In genomic region chr11:44303786-44304185, GRCm38 (mm10) we compare ENCODE assay signal across 21 mouse cellular contexts.
DNase-seq lines count a peak whose midpoint lies in the region; ATAC-seq and TF ChIP-seq lines count a peak whose summit lies in the region.
"Had no signal": no experiment of that assay in that cellular context is flagged by ENCODE, and none has a peak within 500 bp of the region (broad histone marks: within the 10 kb centered on the region; RNA-seq: fewer than 3 reads in every experiment).

No protein-coding gene starts in this region.

- peak; percentile 7 for DNase-seq in embryonic facial prominence, embryonic 14.5 days (ENCODE audit: low spot score)
- DNase-seq in embryonic facial prominence, embryonic 10.5 days (ENCODE audit: low spot score) = no peak
- DNase-seq in 3134 (ENCODE audit: extremely low read depth, insufficient read length, low spot score) (peak; percentile 28), NIH3T3 (ENCODE audit: low read depth) (peak; percentile 68)
- DNase-seq in gastrocnemius, adult 18-20 months (ENCODE audit: low spot score) = no peak
- DNase-seq: adrenal gland, adult 2 months; adrenal gland, postnatal 10 days; adrenal gland, postnatal 25 days; B cell, adult 2 months; cerebellum, adult 11-12 months; cerebellum, adult 2 months; cerebellum, adult 9-10 months; cerebellum, postnatal 10 days; cerebellum, postnatal 25 days; forebrain, postnatal 0 days had no signal

- H3K79me3 ChIP-seq in C2C12 (ENCODE audit: low read depth) = no peaks in the 10 kb centered on the region

- H3K27ac ChIP-seq in embryonic facial prominence, embryonic 14.5 days (replicated peaks; ENCODE audit: low read depth, low read length) = no peak overlapping the region
- H3K27ac ChIP-seq in embryonic facial prominence, embryonic 10.5 days (replicated peaks) = no peak overlapping the region
- H3K27ac ChIP-seq in forebrain, embryonic 13.5 days = no peak overlapping the region
- H3K27ac ChIP-seq: embryonic facial prominence, embryonic 13.5 days; forebrain, embryonic 12.5 days; forebrain, embryonic 15.5 days had no signal

- H3K79me2 ChIP-seq in C2C12 (ENCODE audit: control insufficient read depth, insufficient read depth) = no peaks in the 10 kb centered on the region

- H3K4me2 ChIP-seq in embryonic facial prominence, embryonic 14.5 days (ENCODE audit: low read depth, low read length) = no peak overlapping the region
- no peak overlapping the region for H3K4me2 ChIP-seq in forebrain, embryonic 13.5 days
- H3K4me2 ChIP-seq: embryonic facial prominence, embryonic 13.5 days; forebrain, embryonic 12.5 days; forebrain, embryonic 15.5 days had no signal

- no peaks in the 10 kb centered on the region for H3K9me3 ChIP-seq in embryonic facial prominence, embryonic 14.5 days (ENCODE audit: control insufficient read depth, low read length)
- H3K9me3 ChIP-seq in embryonic facial prominence, embryonic 10.5 days = no peaks in the 10 kb centered on the region
- no peaks in the 10 kb centered on the region for H3K9me3 ChIP-seq in forebrain, embryonic 13.5 days (replicated peaks)
- H3K9me3 ChIP-seq: embryonic facial prominence, embryonic 13.5 days; forebrain, embryonic 12.5 days; forebrain, embryonic 15.5 days; G1E had no signal

- no peak for TF ChIP-seq CTCF in C2C12 (IDR thresholded peaks at IDR 0.05; ENCODE audit: control insufficient read depth, insufficient read depth, insufficient read length)

- H3K4me3 ChIP-seq in embryonic facial prominence, embryonic 14.5 days (ENCODE audit: low read depth, low read length) = no peak overlapping the region
- no peak overlapping the region for H3K4me3 ChIP-seq in embryonic facial prominence, embryonic 10.5 days
- H3K4me3 ChIP-seq in C2C12 (ENCODE audit: insufficient read depth, poor library complexity, severe bottlenecking) = no peak overlapping the region
- H3K4me3 ChIP-seq in forebrain, embryonic 13.5 days = no peak overlapping the region
- H3K4me3 ChIP-seq: embryonic facial prominence, embryonic 13.5 days; forebrain, embryonic 12.5 days; forebrain, embryonic 15.5 days had no signal

- H3K36me3 ChIP-seq in embryonic facial prominence, embryonic 14.5 days (ENCODE audit: control insufficient read depth, insufficient read depth, low read length) = no peaks in the 10 kb centered on the region
- no peaks in the 10 kb centered on the region for H3K36me3 ChIP-seq in embryonic facial prominence, embryonic 10.5 days (replicated peaks)
- H3K36me3 ChIP-seq in C2C12 (ENCODE audit: control insufficient read depth, insufficient read depth) = no peaks in the 10 kb centered on the region
- H3K36me3 ChIP-seq in forebrain, embryonic 13.5 days (ENCODE audit: poor library complexity, severe bottlenecking) = no peaks in the 10 kb centered on the region
- H3K36me3 ChIP-seq: embryonic facial prominence, embryonic 13.5 days; forebrain, embryonic 12.5 days; forebrain, embryonic 15.5 days; G1E had no signal

- H3K4me1 ChIP-seq in embryonic facial prominence, embryonic 14.5 days (ENCODE audit: control insufficient read depth, insufficient read depth, low read length) = 0 out of 2 replicates have a peak, but pooled peaks cover 5% of the 10 kb centered on the region
- H3K4me1 ChIP-seq in embryonic facial prominence, embryonic 10.5 days = peaks cover 4% of the 10 kb centered on the region; the same call in 1 of the 2 replicates
- no peaks in the 10 kb centered on the region for H3K4me1 ChIP-seq in forebrain, embryonic 13.5 days
- H3K4me1 ChIP-seq: forebrain, embryonic 12.5 days; forebrain, embryonic 15.5 days had no signal

- H3ac ChIP-seq in C2C12 (ENCODE audit: control insufficient read depth, insufficient read length, low read depth) = no peak overlapping the region

- WGBS in embryonic facial prominence, embryonic 14.5 days = 82% methylated on average over 8 of the region's 8 CpGs
- 87% methylated on average over 8 of the region's 8 CpGs for WGBS in embryonic facial prominence, embryonic 10.5 days
- 89% methylated on average over 8 of the region's 8 CpGs for WGBS in forebrain, embryonic 13.5 days

- ATAC-seq in embryonic facial prominence, embryonic 14.5 days (ENCODE audit: low read depth) = no peak
- no peak for ATAC-seq in forebrain, embryonic 13.5 days
- ATAC-seq: forebrain, embryonic 15.5 days; forebrain, postnatal 0 days had no signal

- H3K9ac ChIP-seq in embryonic facial prominence, embryonic 14.5 days (ENCODE audit: low read depth, low read length) = no peak overlapping the region
- no peak overlapping the region for H3K9ac ChIP-seq in forebrain, embryonic 13.5 days
- H3K9ac ChIP-seq: embryonic facial prominence, embryonic 13.5 days; forebrain, embryonic 12.5 days; forebrain, embryonic 15.5 days; forebrain, postnatal 0 days had no signal

- no peaks in the 10 kb centered on the region for H3K27me3 ChIP-seq in embryonic facial prominence, embryonic 14.5 days (replicated peaks; ENCODE audit: control insufficient read depth, insufficient read depth, low read length)
- no peaks in the 10 kb centered on the region for H3K27me3 ChIP-seq in embryonic facial prominence, embryonic 10.5 days (replicated peaks; ENCODE audit: low read depth, poor library complexity, severe bottlenecking)
- H3K27me3 ChIP-seq in C2C12 (ENCODE audit: control insufficient read depth, insufficient read depth, insufficient read length) = no peaks in the 10 kb centered on the region
- no peaks in the 10 kb centered on the region for H3K27me3 ChIP-seq in forebrain, embryonic 13.5 days
- H3K27me3 ChIP-seq: embryonic facial prominence, embryonic 13.5 days; forebrain, embryonic 12.5 days; forebrain, embryonic 15.5 days had no signal

TF ChIP-seq in C2C12, 6 proteins besides CTCF, POLR2A, EP300 and RAD21:
- peak; percentile 60 for TF ChIP-seq MAX (IDR thresholded peaks at IDR 0.05)
- no peak for TF ChIP-seq MYOG (IDR thresholded peaks at IDR 0.05; ENCODE audit: control insufficient read depth, extremely low read depth, insufficient read length)
- TF ChIP-seq FOSL1 (IDR thresholded peaks at IDR 0.05; ENCODE audit: insufficient read depth, low read length, poor library complexity, severe bottlenecking) = peak; percentile 61
- no peak for TF ChIP-seq CEBPB (IDR thresholded peaks at IDR 0.05; ENCODE audit: low read depth)

Comparison
In these comparisons a context has a peak if more than half of its experiments do, and no peak if none do; other contexts are left out.
1. DNase-seq: peak in embryonic facial prominence, embryonic 14.5 days (single experiment), 3134 (single experiment) and NIH3T3 (single experiment); none in embryonic facial prominence, embryonic 10.5 days (single experiment) and gastrocnemius, adult 18-20 months (single experiment).